Mouse (Mus musculus) limb, embryonic 12.5 days (tissue): ENCODE results near the gene Wfdc8. TPM values are rescaled to one million over a fixed set of nuclear protein-coding genes. Genes with fewer than 3 reads are reported as not detected.
"Not testable (repeated sequence)": the region's sequence is repeated elsewhere in the genome, so short reads cannot be mapped to it uniquely, and the experiment has no call there.

Experiments used
- ATAC-seq: fragments of 200-750 bp; cut with Nextera tagmentation; 2 replicates; pipeline ENCODE4 v1.8.0; 2017; ENCODE audit warnings: low read depth, moderate TSS enrichment; ENCODE audit not compliant: insufficient number of reproducible peaks, insufficient read depth, low FRiP score, low TSS enrichment
- H3K27ac ChIP-seq: fragments of 300-500 bp; sonication (generic); 2 replicates; pipeline ENCODE4 v1.5.1; 2016; ENCODE audit warnings: mild to moderate bottlenecking, moderate library complexity
- H3K27me3 ChIP-seq: fragments of 300-500 bp; sonication (generic); 2 replicates; pipeline ENCODE4 v1.6.1; 2016; ENCODE audit warnings: mild to moderate bottlenecking, moderate library complexity
- H3K36me3 ChIP-seq: fragments of 300-500 bp; sonication (generic); 2 replicates; pipeline ENCODE4 v1.6.1; 2016; ENCODE audit warnings: mild to moderate bottlenecking, moderate library complexity
- H3K4me1 ChIP-seq: fragments of 300-500 bp; sonication (generic); replicated peaks from 2 replicates; pipeline ENCODE4 v1.6.1; 2016
- H3K4me2 ChIP-seq: fragments of 300-500 bp; sonication (generic); 2 replicates; pipeline ENCODE4 v1.6.1; 2016; ENCODE audit warnings: mild to moderate bottlenecking, moderate library complexity
- H3K4me3 ChIP-seq: fragments of 300-500 bp; sonication (generic); replicated peaks from 2 replicates; pipeline ENCODE4 v1.5.1; 2016; ENCODE audit warnings: mild to moderate bottlenecking
- H3K9ac ChIP-seq: fragments of 300-500 bp; sonication (generic); replicated peaks from 2 replicates; pipeline ENCODE4 v1.6.1; 2016; ENCODE audit warnings: mild to moderate bottlenecking, moderate library complexity
- H3K9me3 ChIP-seq: fragments of 300-500 bp; sonication (generic); 2 replicates; pipeline ENCODE4 v1.6.1; 2016; ENCODE audit warnings: mild to moderate bottlenecking, moderate library complexity
- WGBS: fragments of 180-500 bp; shearing (Covaris S2); methylation state at CpG from one replicate; pipeline ENCODE4 v1.1.7; 2016; 5-methylcytosine and 5-hydroxymethylcytosine counted together
- polyA plus RNA-seq: library from polyadenylated mRNA; unstranded; fragments of >200 nt; fragmentation: Nextera tagmentation; extraction: Ambion mirVana; gene quantifications from 2 replicates; pipeline ENCODE4 v1.2.1, GENCODE M21; 2016

The Wfdc8 gene
- polyA plus RNA-seq, 1 experiment from 2014 or later, result not detected

DNA sequence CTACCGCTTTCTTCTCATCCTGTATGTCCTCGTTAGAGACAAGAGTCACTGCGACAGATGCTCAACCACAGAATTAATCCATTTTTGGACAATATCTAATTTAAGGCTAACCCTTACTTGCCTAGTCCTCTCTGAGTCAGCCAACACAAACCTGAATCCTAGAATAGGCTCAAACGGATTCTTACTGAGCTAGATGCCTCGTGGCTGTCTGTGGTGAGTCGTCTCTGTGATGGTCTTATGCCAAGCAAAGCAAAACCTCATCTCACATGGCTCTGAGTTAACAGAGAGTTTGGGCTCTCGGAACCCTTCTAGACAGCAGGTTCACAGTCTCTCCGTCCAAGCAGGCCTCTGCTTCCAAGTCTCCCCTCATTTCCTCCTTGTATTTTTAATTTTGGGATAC lies 9.0 kb downstream of the Wfdc8 start:
- no peak overlapping the region for H3K9ac ChIP-seq
- no peak overlapping the region for H3K27ac ChIP-seq
- peaks cover 11% of the 10 kb centered on the region for H3K9me3 ChIP-seq
- H3K4me2 ChIP-seq, result no peak overlapping the region
- ATAC-seq, result no peak
- H3K4me3 ChIP-seq, result no peak overlapping the region
- WGBS, result 91% methylated on average over 8 of the region's 8 CpGs
- no peaks in the 10 kb centered on the region for H3K36me3 ChIP-seq
- H3K27me3 ChIP-seq, result no peaks in the 10 kb centered on the region
- no peaks in the 10 kb centered on the region for H3K4me1 ChIP-seq

DNA sequence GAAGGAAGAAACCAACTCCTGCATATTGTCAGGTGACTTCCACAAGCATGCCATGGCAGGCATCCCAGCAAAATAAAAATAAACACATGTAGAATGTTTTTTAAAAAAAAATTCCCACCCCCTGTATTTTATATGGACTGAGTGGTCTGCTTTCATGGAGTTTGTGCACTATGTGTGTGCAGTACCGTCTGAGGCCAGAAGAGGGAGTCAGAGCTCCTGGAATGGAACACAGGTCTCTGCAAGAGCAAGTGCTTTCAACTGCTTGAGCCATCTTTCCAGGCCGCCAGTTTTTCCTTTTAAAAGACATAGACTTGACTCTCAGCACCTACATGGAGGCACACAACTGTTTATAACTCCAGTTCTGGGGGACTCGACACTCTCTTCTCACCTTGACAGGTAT lies 9.9 kb downstream of the Wfdc8 start:
- no peaks in the 10 kb centered on the region for H3K27me3 ChIP-seq
- H3K4me1 ChIP-seq, result no peaks in the 10 kb centered on the region
- no peaks in the 10 kb centered on the region for H3K36me3 ChIP-seq
- no peak overlapping the region for H3K4me3 ChIP-seq
- H3K4me2 ChIP-seq, result no peak overlapping the region
- WGBS, result 87% methylated on average over 3 of the region's 3 CpGs
- peaks cover 11% of the 10 kb centered on the region for H3K9me3 ChIP-seq
- ATAC-seq, result no peak
- H3K9ac ChIP-seq, result no peak overlapping the region
- H3K27ac ChIP-seq, result no peak overlapping the region

DNA sequence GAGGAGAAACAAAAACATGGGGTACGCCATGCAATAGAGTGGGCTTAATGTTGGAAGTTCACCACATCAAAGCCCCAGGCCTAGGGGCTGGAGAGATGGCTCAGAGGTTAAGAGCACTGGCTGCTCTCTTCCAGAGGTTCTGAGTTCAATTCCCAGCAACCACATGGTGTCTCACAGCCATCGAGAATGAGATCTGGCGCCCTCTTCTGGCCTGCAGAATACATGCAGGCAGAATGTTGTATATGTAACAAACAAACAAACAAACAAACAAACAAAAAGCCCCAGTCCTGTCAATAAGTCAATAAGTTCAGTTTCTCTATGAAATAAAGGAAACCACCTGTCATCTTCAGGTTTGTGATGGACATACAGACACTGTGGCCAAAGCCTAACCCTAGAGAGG lies 13.2 kb downstream of the Wfdc8 start:
- Histone ChIP-seq H3K27me3 (no peaks in the 10 kb centered on the region; the same call in 1 of the 2 replicates), H3K36me3 (no peaks in the 10 kb centered on the region), H3K4me3 (no peak overlapping the region), H3K4me2 (no peak overlapping the region), H3K27ac (no peak overlapping the region), H3K9ac (no peak overlapping the region), H3K9me3 (peaks cover 11% of the 10 kb centered on the region), H3K4me1 (no peaks in the 10 kb centered on the region)
- WGBS, result 65% methylated on average over 3 of the region's 3 CpGs
- ATAC-seq, result no peak

DNA sequence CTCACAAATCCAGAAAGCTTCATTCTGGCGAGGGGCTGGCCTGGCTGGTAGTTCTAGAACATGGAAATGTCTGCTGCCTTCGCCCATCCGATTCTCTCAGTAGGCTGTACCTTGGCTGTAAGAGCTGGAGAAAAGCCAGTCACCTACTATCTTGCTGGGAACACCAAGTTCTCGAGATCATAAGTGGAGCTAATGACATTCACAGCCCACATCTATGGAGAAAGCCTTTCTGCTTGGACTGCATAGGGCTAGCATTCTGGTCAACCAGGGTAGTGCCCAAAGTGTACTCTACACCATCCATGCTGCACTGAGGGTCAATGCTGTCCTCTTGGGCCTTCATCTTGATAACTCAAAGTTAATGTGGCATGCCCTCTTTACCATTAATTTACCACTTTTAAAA lies 19.9 kb downstream of the Wfdc8 start, which contains the start of gene Eppin:
Gene Eppin, minus strand, starts transcription at position 101 of the 400 bp plus-strand sequence.
- Histone ChIP-seq H3K27me3 (no peaks in the 10 kb centered on the region; the same call in 1 of the 2 replicates), H3K4me3 (no peak within 1 kb of the TSS), H3K36me3 (no peaks in the 10 kb centered on the region), H3K9ac (no peak within 1 kb of the TSS), H3K27ac (no peak within 1 kb of the TSS), H3K9me3 (no peaks in the 10 kb centered on the region), H3K4me2 (no peak within 1 kb of the TSS), H3K4me1 (no peaks in the 10 kb centered on the region)
- WGBS, result 80% methylated on average over 4 of the region's 4 CpGs
- no peak for ATAC-seq

DNA sequence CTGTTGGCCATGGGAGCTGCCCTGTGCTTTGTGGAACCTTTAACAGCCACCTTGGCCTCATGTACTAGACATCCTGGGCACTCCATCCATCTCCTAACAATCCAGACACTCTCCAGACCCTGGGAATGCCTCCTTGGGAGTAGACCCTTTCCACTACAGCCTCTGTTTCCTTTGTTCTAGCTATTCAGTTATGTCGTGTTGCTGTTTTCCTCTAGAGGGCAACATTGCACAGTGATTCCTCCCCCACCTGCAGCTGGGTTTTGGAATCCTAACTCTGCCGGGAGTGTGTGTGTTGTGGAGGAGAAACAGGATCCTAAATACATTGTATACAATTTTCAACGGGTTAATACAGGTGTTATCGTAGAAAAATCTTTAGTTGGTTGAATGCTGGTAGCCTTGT lies 21.4 kb downstream of the Wfdc8 start:
- Histone ChIP-seq H3K4me1 (no peaks in the 10 kb centered on the region), H3K9ac (no peak overlapping the region), H3K36me3 (no peaks in the 10 kb centered on the region), H3K9me3 (no peaks in the 10 kb centered on the region), H3K4me2 (no peak overlapping the region), H3K27me3 (no peaks in the 10 kb centered on the region), H3K4me3 (no peak overlapping the region), H3K27ac (no peak overlapping the region)
- 8% methylated on average over 4 of the region's 4 CpGs for WGBS
- ATAC-seq, result no peak

DNA sequence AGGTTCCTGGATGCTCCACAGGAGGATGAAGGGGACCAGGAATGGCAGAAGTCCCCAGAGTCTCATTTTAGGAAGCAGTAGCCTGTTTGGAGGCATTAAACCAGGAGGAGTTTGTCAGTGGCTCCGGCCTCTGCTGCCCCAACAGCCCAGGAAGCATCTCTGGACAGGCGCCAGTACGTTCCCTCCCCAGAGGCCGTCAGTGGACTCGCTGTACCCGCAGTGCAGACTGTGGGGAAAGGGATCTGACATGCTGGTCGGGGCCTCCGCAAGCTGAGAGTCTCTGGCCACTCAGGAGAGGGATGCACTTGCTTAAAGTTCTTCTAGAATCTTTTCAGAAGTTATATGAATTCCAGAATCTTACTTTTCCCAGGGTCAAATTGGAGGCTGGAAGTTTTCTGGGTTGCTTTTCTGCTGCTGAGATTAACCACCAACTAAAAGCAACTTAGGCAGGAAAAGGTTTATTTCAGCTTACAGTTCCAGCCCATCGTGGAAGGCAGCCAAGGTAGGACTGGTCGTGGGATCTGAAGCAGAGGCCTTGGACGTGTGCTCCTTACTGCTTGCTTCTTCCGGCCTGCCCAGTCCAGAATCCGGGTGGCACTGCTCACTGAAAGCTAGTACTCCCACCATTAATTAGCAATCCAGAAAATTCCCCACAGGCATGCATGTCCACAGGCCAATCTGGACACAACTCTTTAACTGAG lies 28.3 kb downstream of the Wfdc8 start, which contains the start of gene Wfdc6a:
Gene Wfdc6a, minus strand, starts transcription at position 423 of the 701 bp plus-strand sequence.
- not testable (repeated sequence) for H3K4me2 ChIP-seq, H3K36me3 ChIP-seq, ATAC-seq, H3K9me3 ChIP-seq, H3K9ac ChIP-seq, H3K27me3 ChIP-seq, H3K27ac ChIP-seq, H3K4me1 ChIP-seq, H3K4me3 ChIP-seq
- 69% methylated on average over 13 of the region's 13 CpGs for WGBS

DNA sequence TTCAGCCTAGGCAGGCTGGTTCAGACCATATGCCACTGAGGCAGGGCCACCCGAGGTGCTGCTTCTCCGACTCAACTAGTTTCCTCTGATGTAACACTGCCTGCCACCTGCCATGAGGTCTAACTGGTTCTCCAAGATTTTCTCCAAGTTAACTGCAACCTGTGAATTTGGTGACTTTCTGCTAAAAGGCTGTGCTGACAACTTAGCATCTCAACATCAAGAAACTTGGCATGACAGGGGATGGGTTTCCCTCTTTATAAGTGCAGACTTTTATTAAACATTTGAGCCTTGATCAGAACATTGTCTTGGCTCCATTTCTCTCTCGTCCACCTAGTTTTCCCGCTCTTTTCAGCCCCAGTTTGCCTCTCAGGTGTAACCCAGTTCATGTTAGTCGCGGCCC lies 40.1 kb downstream of the Wfdc8 start, which contains the start of gene Spint3:
Gene Spint3, minus strand, starts transcription at position 101 of the 400 bp plus-strand sequence.
- not testable (repeated sequence) for H3K9ac ChIP-seq, H3K4me1 ChIP-seq, ATAC-seq, H3K36me3 ChIP-seq, H3K4me3 ChIP-seq, H3K27me3 ChIP-seq, H3K9me3 ChIP-seq, H3K4me2 ChIP-seq, H3K27ac ChIP-seq
- 79% methylated on average over 6 of the region's 6 CpGs for WGBS

DNA sequence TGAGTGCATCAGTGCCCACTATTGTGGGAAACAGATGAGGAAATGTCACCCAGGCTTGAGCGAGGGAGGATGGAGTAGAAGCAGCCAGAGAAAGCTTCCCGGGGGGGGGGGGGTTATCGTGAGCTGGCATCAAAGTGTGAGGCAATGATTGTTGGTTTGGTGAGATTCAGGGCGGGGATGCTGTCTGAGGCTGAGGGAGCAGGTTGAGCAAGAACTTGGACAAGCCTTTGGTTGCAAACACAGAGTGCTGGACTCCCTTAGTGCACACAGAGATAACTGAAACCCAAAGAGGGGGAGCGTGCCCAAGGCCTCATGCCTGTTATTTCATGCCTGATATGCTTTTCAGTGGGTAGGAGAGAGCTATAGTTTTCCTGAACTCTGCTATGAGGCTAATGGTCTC lies 46.0 kb downstream of the Wfdc8 start:
- WGBS, result 91% methylated on average over 5 of the region's 5 CpGs
- no peak overlapping the region for H3K9ac ChIP-seq
- H3K4me3 ChIP-seq, result no peak overlapping the region
- no peak overlapping the region for H3K4me2 ChIP-seq
- peaks cover 8% of the 10 kb centered on the region; the same call in 1 of the 2 replicates for H3K36me3 ChIP-seq
- ATAC-seq, result no peak
- H3K9me3 ChIP-seq, result 0 out of 2 replicates have a peak, but pooled peaks cover 3% of the 10 kb centered on the region
- peaks cover 18% of the 10 kb centered on the region for H3K4me1 ChIP-seq
- no peak overlapping the region for H3K27ac ChIP-seq
- peaks cover 3% of the 10 kb centered on the region; the same call in 1 of the 2 replicates for H3K27me3 ChIP-seq

DNA sequence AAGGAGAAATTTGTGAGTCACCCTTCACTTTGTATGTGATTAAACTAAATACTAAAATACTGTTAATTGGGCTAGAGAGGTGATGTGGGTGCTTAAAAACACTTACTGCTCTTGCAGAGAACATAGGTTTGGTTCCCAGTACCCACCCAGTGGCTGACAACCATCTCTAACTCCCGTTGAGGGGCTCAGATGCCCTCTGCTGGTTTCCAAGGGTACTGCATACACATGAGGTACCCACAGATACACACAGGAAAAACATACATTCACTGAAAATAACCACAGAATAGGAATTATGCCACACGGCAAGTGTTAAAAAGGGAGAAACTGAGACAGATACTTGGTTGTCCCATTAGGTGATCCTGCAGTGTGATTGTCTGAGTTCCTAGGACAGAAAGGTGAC lies 46.4 kb downstream of the Wfdc8 start:
- H3K27ac ChIP-seq, result no peak overlapping the region
- 81% methylated on average over 2 of the region's 2 CpGs for WGBS
- no peak overlapping the region for H3K4me3 ChIP-seq
- peaks cover 8% of the 10 kb centered on the region; the same call in 1 of the 2 replicates for H3K36me3 ChIP-seq
- H3K4me2 ChIP-seq, result no peak overlapping the region
- peaks cover 23% of the 10 kb centered on the region for H3K4me1 ChIP-seq
- ATAC-seq, result no peak
- H3K9ac ChIP-seq, result no peak overlapping the region
- H3K9me3 ChIP-seq, result 0 out of 2 replicates have a peak, but pooled peaks cover 3% of the 10 kb centered on the region
- H3K27me3 ChIP-seq, result peaks cover 7% of the 10 kb centered on the region; the same call in 1 of the 2 replicates

DNA sequence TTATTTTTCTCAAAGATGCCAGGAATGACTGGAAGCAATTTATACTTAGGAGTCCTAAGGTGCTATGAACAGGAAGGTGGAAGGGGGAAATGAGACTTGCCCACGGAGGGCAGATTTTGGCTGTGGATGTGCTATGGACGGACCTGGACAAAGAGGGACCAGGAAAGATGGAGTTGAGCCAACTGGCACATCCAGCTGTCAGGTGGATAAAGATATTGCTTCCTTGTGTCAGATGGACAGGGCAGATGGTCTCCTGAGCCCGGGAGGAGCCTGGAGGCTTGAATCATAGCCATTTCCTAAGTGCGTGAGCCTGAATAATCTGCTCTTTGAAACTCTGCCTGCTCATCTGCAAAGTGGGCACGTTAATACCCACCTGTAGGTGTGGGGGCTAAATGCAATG lies 49.1 kb downstream of the Wfdc8 start:
- H3K4me2 ChIP-seq, result peak overlapping the region; percentile 86
- H3K4me3 ChIP-seq, result no peak overlapping the region
- 0 out of 2 replicates have a peak, but pooled peaks cover 3% of the 10 kb centered on the region for H3K9me3 ChIP-seq
- no peak overlapping the region for H3K9ac ChIP-seq
- WGBS, result 75% methylated on average over 5 of the region's 5 CpGs
- H3K36me3 ChIP-seq, result peaks cover 8% of the 10 kb centered on the region; the same call in 1 of the 2 replicates
- H3K27ac ChIP-seq, result no peak overlapping the region
- ATAC-seq, result no peak
- peaks cover 23% of the 10 kb centered on the region for H3K4me1 ChIP-seq
- peaks cover 11% of the 10 kb centered on the region; the same call in 1 of the 2 replicates for H3K27me3 ChIP-seq

DNA sequence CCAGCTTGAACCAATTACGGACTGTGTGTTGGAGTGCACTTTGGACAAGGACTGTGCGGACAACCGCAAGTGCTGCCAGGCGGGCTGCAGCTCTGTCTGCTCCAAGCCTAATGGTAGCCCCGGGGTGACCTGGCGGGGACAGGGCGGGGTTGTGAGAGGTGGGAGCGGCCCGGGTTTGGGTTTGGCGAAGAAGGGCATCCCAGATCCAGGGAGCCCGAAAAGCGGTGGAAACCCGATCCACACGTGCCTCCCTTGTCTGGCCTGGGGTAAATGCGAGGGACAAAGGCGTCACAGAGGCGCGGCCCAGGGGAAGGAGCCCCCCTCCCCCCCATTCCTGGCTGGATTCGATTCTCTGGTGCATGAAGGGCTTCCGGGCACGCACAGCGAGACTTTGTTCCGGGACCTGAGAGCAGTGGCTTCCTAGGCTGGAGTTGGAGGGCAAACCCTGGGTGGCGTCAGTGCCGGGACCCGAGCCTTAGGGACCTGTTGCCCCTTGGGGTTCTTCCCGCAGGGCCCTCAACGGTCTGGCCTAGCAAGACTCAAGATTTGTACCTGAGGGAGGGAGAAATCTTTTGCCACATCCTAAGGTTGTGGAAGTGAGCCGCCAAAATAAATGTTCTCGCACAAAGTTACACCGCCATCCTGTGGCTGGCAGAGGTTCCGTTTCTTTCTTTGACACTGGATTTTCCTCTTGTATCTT lies 49.9 kb downstream of the Wfdc8 start:
- H3K9me3 ChIP-seq, result 0 out of 2 replicates have a peak, but pooled peaks cover 3% of the 10 kb centered on the region
- H3K4me1 ChIP-seq, result peaks cover 23% of the 10 kb centered on the region
- H3K36me3 ChIP-seq, result peaks cover 8% of the 10 kb centered on the region; the same call in 1 of the 2 replicates
- H3K4me3 ChIP-seq, result peak overlapping the region; percentile 47
- H3K27ac ChIP-seq, result peak overlapping the region; percentile 50; the same call in 1 of the 2 replicates
- ATAC-seq, result peak; percentile 66; the same call in 1 of the 2 replicates
- WGBS, result under 1% methylated on average over 32 of the region's 32 CpGs
- H3K4me2 ChIP-seq, result peak overlapping the region; percentile 86
- peaks cover 11% of the 10 kb centered on the region; the same call in 1 of the 2 replicates for H3K27me3 ChIP-seq
- peak overlapping the region; percentile 73 for H3K9ac ChIP-seq
